13 mouse cellular contexts compared by ENCODE assay signal in genomic region chr9:68799065-68799464, GRCm38 (mm10).
DNase-seq lines count a peak whose midpoint lies in the region; ATAC-seq lines count a peak whose summit lies in the region.
"Had no signal": no experiment of that assay in that cellular context is flagged by ENCODE, and none has a peak within 500 bp of the region (broad histone marks: within the 10 kb centered on the region; RNA-seq: fewer than 3 reads in every experiment).

No protein-coding gene starts in this region.

- DNase-seq in frontal cortex, postnatal 25 days (ENCODE audit: low spot score in 2 of 2): no peak
- peak; percentile 14 to 20 for DNase-seq in frontal cortex, postnatal 10 days (ENCODE audit: low spot score in 2 of 2)
- peak; percentile 56 to 76 for DNase-seq in left cerebral cortex, postnatal 14 days (ENCODE audit: low spot score in 2 of 2)
- peak; percentile 79 for DNase-seq in telencephalon, adult 2 months (ENCODE audit: low read depth, low spot score)
- DNase-seq in lung, postnatal 4 days: no peak
- DNase-seq in urinary bladder, postnatal 4 days (ENCODE audit: low spot score in 2 of 2): no peak
- DNase-seq: adrenal gland, postnatal 25 days; B cell, adult 2 months; heart, postnatal 4 days; lung, postnatal 36 days; thymus, postnatal 25 days had no signal

- intact Hi-C loops in left cerebral cortex, postnatal 14 days (cut with DNase I): no loop called here

- peak; percentile 96 for ATAC-seq in frontal cortex, adult (ENCODE audit: low TSS enrichment)
- ATAC-seq: inflammation-experienced regulatory T-cells, adult 6 months had no signal

Comparison
In these comparisons a context has a peak if more than half of its experiments do, and no peak if none do; other contexts are left out.
1. DNase-seq: peak in frontal cortex, postnatal 10 days (2 of 2), left cerebral cortex, postnatal 14 days (2 of 2) and telencephalon, adult 2 months (single experiment); none in frontal cortex, postnatal 25 days (0 of 2), lung, postnatal 4 days (0 of 2) and urinary bladder, postnatal 4 days (0 of 2).